Mouse (Mus musculus): ENCODE data around the gene Rnaseh2c.

The Rnaseh2c gene

DNA sequence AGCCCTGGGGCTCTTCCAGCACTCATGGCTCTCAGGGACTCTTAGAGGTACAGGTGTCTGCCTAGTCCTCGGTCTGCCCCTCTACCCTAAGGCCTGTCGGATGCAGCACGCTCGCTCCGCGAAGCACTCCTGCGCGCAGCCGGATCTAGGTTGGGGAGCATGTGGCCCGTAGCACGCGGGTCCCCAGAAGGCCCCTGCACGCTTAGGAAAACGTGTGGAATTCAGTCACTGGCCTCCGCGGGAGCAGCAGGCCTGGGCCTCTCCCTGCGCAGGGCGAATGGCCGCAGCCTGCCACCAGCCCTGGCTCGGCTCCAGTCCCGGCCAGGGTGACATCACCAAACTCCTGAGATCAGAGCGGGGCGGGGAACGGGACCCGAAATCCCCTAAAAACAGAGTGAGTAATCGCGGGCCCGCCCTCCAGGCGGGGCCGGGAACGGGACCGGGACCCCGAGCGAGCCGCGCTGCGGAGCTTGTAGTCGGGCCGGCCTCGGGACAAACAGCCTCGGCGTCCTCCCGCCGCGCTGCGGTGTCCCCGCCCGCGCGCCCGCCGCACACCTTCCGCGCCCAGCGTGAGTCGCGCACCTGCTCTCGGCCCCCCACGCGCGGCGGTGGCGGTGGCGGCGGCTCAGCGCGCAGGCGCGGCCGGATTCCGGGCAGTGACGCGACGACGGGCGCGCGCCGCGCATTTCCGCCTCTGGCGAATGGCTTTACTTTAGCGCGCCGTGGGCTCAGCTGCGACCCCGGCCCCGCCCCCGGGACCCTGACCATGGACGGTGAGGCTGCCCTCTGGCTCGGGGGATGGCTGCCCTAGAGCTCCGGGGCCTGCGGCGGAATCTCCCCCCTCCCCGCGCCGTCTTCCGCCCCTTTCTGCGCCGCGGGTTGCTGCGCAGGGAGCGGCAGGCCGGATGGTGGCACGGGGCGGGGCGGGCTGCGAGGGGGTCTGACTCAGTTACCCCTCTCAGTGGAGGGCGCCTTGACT lies 35.7 kb downstream of the Rnaseh2c start, which contains the start of gene Rela:
TSS of gene Rela (plus strand) at position 415 of the 979 bp plus-strand sequence.
- DNase-seq, result peak; percentile 89

DNA sequence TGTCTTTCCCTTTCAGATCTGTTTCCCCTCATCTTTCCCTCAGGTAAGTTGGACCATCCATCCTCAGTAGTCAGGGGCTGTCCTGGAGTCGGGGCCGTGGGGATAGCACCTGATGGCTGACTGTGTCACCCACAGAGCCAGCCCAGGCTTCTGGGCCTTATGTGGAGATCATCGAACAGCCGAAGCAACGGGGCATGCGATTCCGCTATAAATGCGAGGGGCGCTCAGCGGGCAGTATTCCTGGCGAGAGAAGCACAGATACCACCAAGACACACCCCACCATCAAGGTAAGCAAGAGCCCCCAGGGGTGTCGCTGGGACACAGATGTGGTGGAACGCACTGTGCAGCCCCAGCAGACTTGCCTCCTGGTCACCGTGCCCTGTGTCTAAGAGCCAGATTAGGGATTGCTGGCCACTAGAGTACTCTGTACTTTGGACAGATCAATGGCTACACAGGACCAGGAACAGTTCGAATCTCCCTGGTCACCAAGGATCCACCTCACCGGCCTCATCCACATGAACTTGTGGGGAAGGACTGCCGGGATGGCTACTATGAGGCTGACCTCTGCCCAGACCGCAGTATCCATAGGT lies 36.8 kb downstream of the Rnaseh2c start:
- DNase-seq, result no peak

- no peak for DNase-seq
Observed at GRCm38 (mm10) chr19:5640339-5640738, 38.7 kb downstream of the Rnaseh2c start.

- DNase-seq, result no peak
Observed at GRCm38 (mm10) chr19:5641021-5641420, 39.3 kb downstream of the Rnaseh2c start.

DNA sequence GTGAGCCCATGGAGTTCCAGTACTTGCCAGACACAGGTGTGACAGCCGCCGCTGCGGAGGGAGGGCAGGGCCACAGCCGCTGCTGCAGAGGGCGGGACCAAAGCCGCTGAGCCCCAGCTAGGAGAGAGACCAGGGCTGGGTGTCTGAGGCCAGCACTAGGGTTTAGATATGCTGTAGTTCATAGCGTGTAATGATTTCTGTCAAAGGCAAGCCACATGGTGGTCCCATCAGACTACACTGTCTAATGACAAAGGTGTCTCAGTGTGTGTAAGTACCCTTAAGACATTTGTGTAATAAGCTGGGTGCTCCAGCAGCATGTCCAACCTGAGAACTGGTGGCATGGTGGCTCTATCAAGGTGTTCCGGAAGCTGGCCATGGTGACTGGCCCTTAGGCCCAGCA lies 40.0 kb downstream of the Rnaseh2c start:
- DNase-seq, result no peak

DNA sequence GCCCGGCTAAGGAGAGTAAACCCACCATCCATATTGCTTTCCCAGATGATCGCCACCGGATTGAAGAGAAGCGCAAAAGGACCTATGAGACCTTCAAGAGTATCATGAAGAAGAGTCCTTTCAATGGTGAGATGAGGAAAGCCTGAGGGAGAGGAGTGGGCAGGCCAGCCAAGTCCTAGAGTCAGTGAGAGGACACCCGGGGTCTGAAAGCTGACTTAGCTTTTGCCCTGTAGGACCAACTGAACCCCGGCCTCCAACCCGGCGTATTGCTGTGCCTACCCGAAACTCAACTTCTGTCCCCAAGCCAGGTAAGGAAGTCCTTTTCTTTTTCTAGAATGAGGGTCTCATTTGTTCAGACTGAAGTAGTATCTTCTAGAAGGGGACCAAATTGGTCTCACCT lies 43.6 kb downstream of the Rnaseh2c start:
- no peak for DNase-seq

- DNase-seq, result no peak
Observed at GRCm38 (mm10) chr19:5646731-5647330, 45.2 kb downstream of the Rnaseh2c start.

DNA sequence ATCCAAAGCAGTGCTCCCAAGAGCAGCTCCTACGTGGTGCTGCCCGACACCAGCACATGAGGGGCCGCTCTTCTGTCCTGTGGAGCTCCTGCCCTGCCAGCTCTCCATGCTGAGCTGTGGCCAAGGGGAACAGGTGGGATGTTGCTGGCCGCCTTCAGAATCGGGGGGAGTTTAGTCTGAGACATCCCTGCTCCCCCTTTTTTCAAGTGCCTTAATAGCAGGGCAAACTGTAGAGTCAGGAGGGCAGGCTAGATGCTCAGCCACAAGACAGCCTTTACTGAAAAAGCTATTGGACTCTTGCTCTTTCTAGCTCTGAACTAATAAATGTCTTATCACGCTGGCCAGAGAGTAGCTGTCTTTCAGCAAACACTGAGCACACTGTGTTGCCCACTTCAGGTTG lies 46.1 kb downstream of the Rnaseh2c start:
- no peak for DNase-seq

DNA sequence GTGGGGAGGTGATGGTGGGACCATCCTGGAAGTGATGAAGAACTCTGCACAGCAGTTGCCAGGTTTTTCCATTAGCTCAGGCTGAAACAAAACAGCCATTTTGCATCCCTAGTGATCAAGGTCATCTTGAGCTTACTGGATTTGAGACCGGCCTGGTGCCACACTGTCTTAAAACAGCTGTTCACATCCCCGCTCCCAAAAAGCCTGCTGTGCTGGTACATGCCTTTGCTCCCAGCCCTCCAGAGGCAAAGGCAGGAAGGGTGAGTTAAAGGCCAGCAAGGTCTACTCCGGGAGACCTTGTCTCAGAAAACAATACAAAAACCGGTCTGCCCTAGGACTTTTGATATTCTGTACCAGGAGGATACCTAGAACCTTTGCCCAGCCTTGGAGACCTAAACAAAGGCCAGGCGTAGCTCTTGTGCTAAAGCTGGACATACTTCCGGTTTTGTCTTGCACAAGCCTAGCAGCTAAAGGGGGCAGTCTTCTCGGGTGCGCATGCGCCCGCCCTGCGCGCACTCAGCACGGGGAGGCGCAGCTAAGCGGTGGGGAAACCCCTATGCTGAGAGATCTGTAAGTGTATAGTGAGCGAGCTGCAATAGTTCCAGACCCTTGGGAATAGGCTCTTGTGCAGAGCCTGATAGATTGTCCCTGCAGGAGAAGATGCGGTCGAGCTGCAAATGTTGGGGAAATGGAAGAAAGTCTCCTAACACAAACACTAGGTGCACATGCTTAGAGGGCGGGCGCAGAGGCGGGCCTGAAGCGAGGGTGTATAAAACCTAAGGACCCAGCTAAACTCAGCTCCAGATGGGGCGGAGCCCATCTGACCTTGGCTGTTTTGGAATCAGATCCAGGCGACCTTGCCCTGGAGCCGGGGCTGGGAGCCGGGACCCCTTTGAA lies 47.0 kb downstream of the Rnaseh2c start:
- peak; percentile 89 for DNase-seq

- DNase-seq, result no peak
Observed at GRCm38 (mm10) chr19:5649298-5649741, 47.6 kb downstream of the Rnaseh2c start.

GRCm38 (mm10) chr19:5651502-5652274 lies 50.0 kb downstream of the Rnaseh2c start:
- DNase-seq, result no peak

DNA sequence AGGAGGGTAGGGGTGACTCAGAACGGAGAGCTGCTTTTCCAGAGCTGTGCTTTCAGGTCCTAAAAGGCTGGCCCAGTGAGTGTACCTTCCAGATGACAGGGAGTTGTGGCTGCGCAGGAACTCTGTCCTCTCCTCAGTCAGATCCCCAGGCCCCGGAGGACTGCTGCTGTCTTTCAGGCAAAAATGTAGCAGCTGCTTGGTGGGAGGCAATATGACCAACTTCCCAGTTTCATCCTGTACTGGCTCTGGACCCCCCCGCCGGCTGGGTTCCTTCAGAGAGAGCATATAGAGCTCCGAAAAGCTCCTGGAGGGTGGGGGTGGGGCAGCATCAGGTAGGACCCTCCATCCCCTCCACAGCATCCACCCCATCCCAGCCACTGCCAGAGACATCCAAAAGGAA lies 50.9 kb downstream of the Rnaseh2c start:
- no peak for DNase-seq

DNA sequence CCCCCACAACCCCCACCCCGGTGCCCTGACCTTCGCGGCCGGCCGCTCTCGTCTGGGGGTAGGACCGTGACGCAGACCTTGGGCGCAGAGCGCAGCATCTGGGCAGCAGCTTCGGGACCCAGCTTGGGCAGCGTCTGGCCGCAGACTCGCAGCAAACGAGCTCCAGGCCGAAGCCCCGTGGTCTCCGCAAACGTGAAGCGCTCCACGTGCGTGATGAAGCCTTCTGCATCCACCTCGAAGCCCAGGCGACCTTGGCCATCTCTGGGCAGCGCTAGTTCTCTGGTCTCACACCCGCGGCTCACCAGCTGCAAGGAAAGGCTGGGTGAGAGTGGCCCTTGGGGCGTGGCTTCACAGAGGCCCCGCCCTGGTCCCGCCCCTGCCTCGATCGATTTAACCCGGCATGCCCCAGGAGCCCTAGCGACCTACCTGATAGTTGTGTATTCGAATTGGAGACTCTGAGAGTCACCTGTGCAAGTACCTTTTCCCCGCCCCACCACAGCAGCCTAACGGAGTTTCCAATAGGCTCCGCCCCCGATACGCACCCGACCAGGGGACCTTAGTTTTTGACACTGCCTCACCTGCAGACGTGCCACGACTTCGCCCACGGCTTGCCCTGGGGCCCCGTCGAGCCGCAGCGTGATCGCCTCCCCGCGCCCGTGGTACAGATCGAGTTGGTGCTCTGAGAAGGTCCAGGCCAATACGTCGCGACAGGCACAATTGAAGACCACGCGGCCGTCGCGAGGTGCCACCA lies 52.5 kb downstream of the Rnaseh2c start:
- DNase-seq, result peak; percentile 78

GRCm38 (mm10) chr19:5654720-5655298 lies 53.1 kb downstream of the Rnaseh2c start:
- DNase-seq, result peak; percentile 43
